Mouse (Mus musculus) adrenal gland, postnatal 36 days (tissue): Measurements from ENCODE around the gene Hoxa4. TPM values are rescaled to one million over a fixed set of nuclear protein-coding genes. Genes with fewer than 3 reads are reported as not detected.

ENCODE experiments used
- DNase-seq, 2 experiments: peaks; one replicate each; pipeline ENCODE4 v3.0.0; 2021; ENCODE audit warnings: mixed read lengths in 1 of 2
- total RNA-seq, 2 experiments: library from RNA; stranded (reverse); gene quantifications; 2 replicates each; pipeline ENCODE4 v1.2.3; 2021

Gene Hoxa4
- total RNA-seq, 2 experiments from 2014 or later, result 2.6 to 3.1 TPM

GRCm38 (mm10) chr6:52216691-52217458 lies 25.3 kb upstream of the Hoxa4 start:
- DNase-seq, result peak; percentile 55 to 61

- DNase-seq, result no peak
These were observed 24.4 kb upstream of the Hoxa4 start for GRCm38 (mm10) chr6:52215771-52216535.

GRCm38 (mm10) chr6:52215070-52215469 lies 23.5 kb upstream of the Hoxa4 start:
- no peak for DNase-seq

GRCm38 (mm10) chr6:52214271-52214670 lies 22.7 kb upstream of the Hoxa4 start:
- DNase-seq, result no peak

- peak; percentile 72 to 83 for DNase-seq
These were observed 21.8 kb upstream of the Hoxa4 start, which contains the start of the genes Hoxa3 and Gm28308 for GRCm38 (mm10) chr6:52213119-52213986. TSS of gene Hoxa3 (minus strand) at chr6:52213336. TSS of gene Gm28308 (minus strand) at chr6:52213339.

GRCm38 (mm10) chr6:52212556-52213118 lies 21.1 kb upstream of the Hoxa4 start:
- DNase-seq, result peak in 1 of 2 experiments; percentile 67

GRCm38 (mm10) chr6:52211961-52212360 lies 20.4 kb upstream of the Hoxa4 start:
- no peak for DNase-seq

- peak; percentile 87 to 92 for DNase-seq
These were observed 19.8 kb upstream of the Hoxa4 start for GRCm38 (mm10) chr6:52211170-52211935.

GRCm38 (mm10) chr6:52209685-52210046 lies 18.1 kb upstream of the Hoxa4 start:
- DNase-seq, result no peak

GRCm38 (mm10) chr6:52208868-52209684 lies 17.5 kb upstream of the Hoxa4 start:
- no peak for DNase-seq

GRCm38 (mm10) chr6:52208072-52208867 lies 16.7 kb upstream of the Hoxa4 start, which contains the start of gene Hoxa6:
TSS of gene Hoxa6 (minus strand) at chr6:52208722.
- peak; percentile 83 to 87 for DNase-seq

GRCm38 (mm10) chr6:52207684-52207976 lies 16.1 kb upstream of the Hoxa4 start:
- no peak for DNase-seq

- DNase-seq, result no peak
These were observed 15.5 kb upstream of the Hoxa4 start for GRCm38 (mm10) chr6:52206882-52207683.

- DNase-seq, result no peak
These were observed 14.4 kb upstream of the Hoxa4 start for GRCm38 (mm10) chr6:52205638-52206621.

- no peak for DNase-seq
These were observed 13.7 kb upstream of the Hoxa4 start for GRCm38 (mm10) chr6:52205221-52205620.

GRCm38 (mm10) chr6:52204050-52204752 lies 12.6 kb upstream of the Hoxa4 start, which contains the start of gene Hoxa5:
TSS of gene Hoxa5 (minus strand) at chr6:52204587.
- DNase-seq, result peak; percentile 88 to 93
